Mouse (Mus musculus): ENCODE measurements around the gene Nop2.

DNA sequence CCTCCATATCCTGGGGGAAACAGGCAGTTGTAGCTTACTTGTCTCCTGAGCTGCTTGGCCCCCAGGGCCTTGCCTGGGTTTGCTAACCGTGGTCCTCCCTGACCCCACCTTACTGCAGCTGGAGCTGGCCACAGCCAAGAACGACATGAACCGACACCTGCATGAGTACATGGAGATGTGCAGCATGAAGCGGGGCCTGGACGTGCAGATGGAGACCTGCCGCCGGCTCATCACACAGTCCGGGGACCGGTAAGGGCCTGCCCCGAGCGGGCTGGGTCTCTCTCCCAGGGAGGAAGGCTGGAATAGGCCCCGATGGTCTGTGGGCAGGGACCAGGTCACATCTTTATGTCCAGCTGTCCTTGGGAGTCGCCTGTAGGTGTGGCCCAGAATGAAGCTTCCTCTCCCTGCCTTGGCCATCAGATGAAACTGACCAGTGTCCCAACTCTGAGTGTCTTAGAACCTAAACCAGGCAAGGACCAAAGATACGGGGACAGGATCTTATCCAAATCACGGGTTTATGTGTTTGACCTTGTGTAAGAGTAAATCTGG is 27.3 kb downstream of the Nop2 start:
- TF ChIP-seq CTCF (IDR thresholded peaks at IDR 0.05; ENCODE audit: low read depth) (no peak), EP300 (optimal IDR thresholded peaks at IDR 0.05) (no peak)

All from stomach, postnatal 0 days (tissue).